Mouse (Mus musculus): ENCODE measurements around the gene Ciita.

DNA sequence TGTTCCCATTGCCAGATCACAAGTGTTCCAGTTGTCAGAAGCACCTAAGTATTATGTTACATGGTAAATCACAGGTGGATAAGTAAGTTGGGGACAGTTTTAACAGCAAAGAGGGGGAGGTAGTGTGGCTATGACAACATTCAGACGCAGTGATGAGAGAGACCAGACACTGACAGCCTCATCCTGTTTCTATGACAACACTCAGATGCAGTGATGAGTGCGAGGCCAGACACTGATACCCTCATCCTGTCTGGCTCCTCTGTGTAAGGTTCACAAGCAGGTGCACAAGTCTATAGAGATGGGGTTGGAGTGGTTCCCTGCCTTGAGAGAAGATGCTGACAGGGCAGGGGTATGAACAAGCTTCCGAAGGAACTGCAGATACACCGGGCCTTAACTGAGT, 87.3 kb downstream of the Ciita start:
- TF ChIP-seq CTCF (IDR thresholded peaks at IDR 0.05; ENCODE audit: low read depth) = no peak
- TF ChIP-seq EP300 (optimal IDR thresholded peaks at IDR 0.05) = no peak

Data from stomach, postnatal 0 days (tissue).